Mouse (Mus musculus) hindlimb bud, embryonic 11.5 days (tissue): ENCODE results near the gene Masp1.

Experiments used
- DNase-seq: peaks from one replicate; pipeline ENCODE4 v3.0.0-alpha.2; 2012; ENCODE audit warnings: low read depth, low spot score; ENCODE audit errors: extremely low spot score

Gene Masp1

GRCm38 (mm10) chr16:23513401-23513800 is 7.2 kb downstream of the Masp1 start:
- no peak for DNase-seq

GRCm38 (mm10) chr16:23511166-23511935 is 9.3 kb downstream of the Masp1 start:
- DNase-seq: no peak

DNA sequence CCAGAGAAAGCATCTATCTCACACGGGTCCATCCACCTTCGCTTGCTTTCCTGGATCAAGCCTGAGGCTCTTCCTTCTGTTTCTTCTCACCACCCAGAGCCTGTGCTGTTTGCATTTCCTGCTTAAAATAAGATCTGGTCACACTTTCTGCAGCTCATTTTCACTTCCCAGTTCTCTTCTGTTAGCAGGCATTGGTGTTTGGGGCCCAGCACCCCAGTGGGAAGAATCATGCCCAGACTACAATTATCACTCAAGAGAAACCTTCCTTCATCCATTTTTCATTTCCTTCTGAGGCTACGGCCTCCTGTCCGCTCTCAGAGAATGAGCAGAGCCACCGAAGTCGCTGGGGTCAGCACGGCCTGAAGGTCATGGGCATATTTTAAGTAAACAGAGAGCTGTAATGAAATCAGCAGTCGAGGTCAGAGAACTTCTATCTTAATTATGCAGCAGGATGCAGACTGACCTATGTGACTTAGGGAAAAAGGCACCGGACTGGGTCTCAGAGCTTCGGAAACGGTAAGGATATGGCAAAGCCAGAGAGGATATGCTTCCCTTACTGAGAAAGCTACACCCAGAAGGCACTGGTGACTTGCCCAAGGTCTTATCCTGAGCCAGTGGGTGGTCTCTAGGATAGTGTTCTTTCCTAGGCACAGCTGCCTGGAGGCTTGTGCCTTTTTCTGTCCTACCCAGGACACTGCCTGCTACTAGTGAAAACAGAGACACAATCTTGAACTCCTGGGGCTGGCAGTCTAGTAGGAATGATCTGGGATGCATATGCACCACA is 14.5 kb downstream of the Masp1 start:
- DNase-seq: no peak

DNA sequence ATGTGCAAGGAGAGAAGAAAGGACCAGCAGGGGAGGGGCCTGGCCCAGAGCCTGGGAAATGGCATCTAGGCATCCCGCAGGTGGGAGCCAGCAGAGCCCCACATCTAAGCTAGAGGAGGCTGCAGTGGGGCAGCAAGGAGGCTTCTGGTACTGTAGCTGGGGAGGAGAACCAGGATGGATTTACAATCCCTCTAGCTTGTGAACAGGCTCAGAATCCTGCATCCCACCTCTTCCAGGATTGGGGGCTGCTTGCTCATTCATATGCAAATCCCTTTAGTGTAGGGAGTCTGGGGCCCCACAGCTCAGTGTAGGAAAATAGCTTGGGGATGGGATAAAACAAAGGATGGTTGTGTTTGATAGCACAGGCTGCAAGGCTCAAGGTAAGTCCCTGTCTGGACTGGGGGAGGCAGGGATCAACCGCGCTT is 16.3 kb downstream of the Masp1 start:
- no peak for DNase-seq

GRCm38 (mm10) chr16:23503351-23503750 is 17.3 kb downstream of the Masp1 start:
- no peak for DNase-seq

DNA sequence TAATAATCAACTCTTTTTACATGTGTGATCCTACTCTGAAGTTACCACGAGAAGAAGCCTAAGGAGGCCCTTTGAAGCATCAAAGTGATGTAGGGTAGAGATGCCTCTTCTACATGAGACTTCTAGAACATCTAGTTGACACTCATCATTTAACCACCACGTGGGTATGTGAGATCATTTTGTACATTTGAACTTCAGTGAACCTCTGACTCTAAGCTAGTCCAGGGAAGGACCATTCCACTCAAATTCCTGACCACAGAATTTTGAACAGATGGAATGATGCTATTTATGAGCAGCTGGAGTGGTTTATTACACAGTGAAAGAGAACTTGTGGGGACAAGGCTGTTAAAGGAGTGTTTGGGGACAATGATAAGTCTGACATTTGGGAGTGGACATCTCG is 18.1 kb downstream of the Masp1 start:
- DNase-seq: no peak

DNA sequence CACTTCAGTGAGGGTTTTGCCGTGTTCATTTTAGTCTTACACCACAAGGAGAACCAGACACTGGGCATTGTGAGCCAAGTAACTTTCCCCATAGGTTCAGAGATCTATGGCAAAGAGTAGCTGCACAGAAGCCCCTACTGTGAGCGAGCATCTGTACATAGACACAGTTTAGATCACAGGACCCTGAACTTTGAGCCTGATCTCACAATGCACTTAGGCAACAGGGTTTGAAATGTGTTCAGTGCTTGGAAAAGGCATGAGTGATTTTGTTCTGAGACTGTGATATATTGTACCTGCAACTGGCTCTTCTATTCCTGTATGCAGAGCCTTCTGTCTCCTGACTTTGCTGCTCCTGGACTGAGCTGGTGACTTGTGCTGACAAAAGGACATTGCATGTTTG is 19.3 kb downstream of the Masp1 start:
- no peak for DNase-seq

GRCm38 (mm10) chr16:23500558-23500957 is 20.1 kb downstream of the Masp1 start:
- no peak for DNase-seq

DNA sequence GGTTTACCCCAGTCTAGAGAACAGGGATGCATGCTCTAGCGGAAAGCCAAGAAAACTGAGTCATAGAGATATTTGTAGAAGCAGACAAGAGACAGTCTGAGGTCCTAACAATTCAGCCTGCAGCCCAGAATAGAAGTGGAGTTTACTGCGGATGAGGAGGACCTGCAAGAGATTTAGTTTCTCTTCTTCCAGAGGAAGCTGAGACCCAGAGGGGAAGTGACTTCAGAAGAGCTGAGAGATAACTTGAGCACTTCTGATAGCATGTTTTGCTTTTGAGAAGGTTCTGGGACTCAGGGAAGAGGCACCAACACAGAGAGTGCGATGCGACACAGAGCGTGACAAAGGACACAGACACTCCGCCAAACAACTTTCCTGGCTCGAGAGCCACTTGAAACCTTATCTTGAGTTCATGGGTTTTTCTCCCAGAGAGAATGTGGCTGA is 21.9 kb downstream of the Masp1 start:
- no peak for DNase-seq

DNA sequence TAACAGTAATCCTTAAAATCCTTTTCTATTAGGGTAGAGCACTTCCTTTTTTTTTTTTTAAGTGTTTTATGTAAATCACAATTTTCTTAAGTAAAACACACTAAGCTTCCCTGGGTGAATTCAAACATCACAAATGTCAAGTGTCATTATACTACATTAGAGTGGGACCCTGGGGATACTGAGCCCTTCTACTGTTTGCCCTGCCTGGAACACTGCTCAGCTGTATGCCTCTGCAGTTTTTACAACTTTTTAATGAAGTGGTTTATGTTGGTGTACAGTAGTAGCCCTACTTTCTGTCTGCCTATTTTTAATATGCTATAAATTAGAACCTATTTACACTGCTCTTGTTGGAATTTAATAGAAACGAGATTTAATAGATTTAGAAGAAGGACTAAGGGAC is 22.7 kb downstream of the Masp1 start:
- no peak for DNase-seq

- no peak for DNase-seq
These were observed 23.2 kb downstream of the Masp1 start for GRCm38 (mm10) chr16:23497440-23497839.

- no peak for DNase-seq
These were observed 24.2 kb downstream of the Masp1 start for GRCm38 (mm10) chr16:23496245-23496924.

DNA sequence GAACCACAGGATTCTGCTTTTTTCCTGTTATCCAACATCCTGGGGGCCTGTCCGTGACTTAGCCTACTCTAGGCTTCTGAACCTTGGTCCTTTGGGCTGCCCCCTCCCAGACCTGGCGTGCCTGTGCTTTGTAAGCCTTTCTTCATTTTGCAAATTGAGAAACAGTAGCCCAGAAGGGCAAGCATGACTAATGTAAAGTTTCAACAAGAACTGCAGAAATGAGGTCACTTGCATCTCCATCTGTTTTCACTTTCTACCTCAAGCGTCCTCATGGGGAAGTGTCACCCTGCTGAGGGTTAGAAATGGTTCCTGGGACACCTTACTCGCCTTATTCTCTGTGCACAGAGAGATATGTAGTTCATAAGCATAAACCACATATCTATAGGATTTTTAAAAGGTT is 27.8 kb downstream of the Masp1 start:
- DNase-seq: no peak

- no peak for DNase-seq
These were observed 37.3 kb downstream of the Masp1 start for GRCm38 (mm10) chr16:23483292-23483691.

- DNase-seq: no peak
These were observed 37.8 kb downstream of the Masp1 start for GRCm38 (mm10) chr16:23482846-23483245.

DNA sequence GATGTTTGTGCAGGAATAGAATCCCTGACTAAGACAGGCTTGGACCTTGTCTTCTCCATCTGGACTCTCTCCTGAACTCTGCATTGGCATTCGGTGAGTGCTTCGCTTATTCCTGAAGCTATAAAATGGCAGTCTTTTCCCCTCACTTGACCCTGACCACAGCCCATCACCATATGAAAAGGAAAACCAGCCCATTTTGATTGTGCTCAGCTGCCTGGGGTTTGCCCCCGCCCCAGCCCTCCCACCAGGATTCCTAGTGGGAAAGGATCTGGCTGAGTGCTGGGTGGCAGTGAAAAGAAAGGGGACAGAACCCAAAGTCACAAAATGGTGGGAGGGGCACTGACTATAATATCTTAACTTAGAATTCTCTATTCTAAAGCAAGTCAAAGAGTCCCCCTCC is 38.4 kb downstream of the Masp1 start:
- no peak for DNase-seq

DNA sequence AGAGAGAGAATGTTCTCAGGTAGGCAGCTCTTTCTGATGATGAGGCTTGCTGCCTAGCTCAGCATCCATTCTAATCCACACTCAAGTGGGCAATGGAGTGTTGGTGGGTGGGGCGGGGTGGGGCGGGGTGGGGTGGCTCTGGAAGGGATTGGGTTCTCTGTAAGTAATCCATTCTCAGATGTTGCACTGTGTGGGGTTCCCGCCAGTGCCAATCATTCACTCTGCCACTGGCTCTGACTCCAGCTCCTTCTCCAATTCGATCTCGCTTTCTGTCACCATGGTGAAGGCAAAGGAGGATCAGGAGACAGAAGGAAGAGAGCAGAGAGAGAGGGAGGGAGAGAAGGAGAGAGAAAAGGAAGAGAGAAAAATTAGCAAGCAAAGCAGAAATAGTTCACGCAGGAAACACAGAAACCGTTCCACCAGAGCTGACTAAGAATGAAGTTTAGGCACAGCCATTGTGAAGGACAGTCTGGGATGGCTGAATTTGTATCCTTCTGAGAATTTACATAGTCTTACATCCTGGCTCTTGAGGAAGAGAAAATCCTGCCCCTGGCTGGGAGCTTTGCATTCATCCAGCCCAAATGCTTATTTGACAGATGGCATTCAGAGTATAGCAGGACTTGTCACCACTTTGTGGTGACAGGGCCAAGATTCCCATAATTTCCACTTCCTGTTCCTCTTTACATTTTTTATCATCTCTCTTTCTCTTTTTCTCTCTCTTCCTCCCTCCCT is 40.6 kb downstream of the Masp1 start:
- no peak for DNase-seq

- no peak for DNase-seq
These were observed 44.0 kb downstream of the Masp1 start for GRCm38 (mm10) chr16:23476598-23476997.

GRCm38 (mm10) chr16:23475651-23476050 is 45.0 kb downstream of the Masp1 start:
- no peak for DNase-seq

GRCm38 (mm10) chr16:23472046-23472445 is 48.6 kb downstream of the Masp1 start:
- no peak for DNase-seq

- no peak for DNase-seq
These were observed 49.1 kb downstream of the Masp1 start for GRCm38 (mm10) chr16:23471551-23471950.
